Mouse (Mus musculus): Measurements from ENCODE around the gene Srd5a1.

DNA sequence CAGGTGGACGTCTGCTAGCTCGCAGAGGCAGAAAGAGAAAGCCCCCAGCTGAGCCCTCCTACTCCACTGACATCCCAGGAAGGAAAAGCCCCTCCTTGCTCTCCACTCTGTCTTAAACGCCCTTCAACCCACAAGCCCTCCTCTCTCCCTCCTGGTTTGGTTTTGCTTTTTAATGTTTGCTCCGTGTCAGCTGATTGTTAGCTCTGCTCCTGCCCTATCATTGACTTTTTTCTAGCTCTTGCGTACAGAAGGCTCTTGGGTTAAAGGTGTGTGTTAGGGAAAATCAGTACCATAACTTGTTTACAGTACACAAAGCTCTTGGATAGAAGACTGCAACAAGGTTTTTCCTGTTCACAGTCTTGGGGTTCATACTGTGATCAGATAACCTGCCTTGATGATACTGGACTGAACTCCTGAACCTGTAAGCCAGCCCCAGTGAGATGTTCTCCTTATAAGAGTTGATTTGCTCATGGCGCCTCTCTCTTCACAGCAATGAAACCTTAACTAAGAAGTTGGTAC, 26.9 kb upstream of the Srd5a1 start:
- TF ChIP-seq CTCF (IDR thresholded peaks at IDR 0.05; ENCODE audit: extremely low read depth, insufficient read length, insufficient replicate concordance, low read depth, low read length) (no peak), POLR2A (IDR thresholded peaks at IDR 0.05; ENCODE audit: low read depth, low read length) (no peak)

Data from small intestine, adult 2 months (tissue).